Mouse (Mus musculus): ENCODE measurements around the gene Gata3.

Gata3 gene

GRCm38 (mm10) chr2:9874467-9875219 is 15.2 kb downstream of the Gata3 start:
- DNase-seq (ENCODE audit: extremely low read depth, low read depth, low spot score) = no peak

GRCm38 (mm10) chr2:9873757-9874156 is 16.1 kb downstream of the Gata3 start:
- no peak for DNase-seq (ENCODE audit: extremely low read depth, low read depth, low spot score)

- DNase-seq (ENCODE audit: extremely low read depth, low read depth, low spot score) = no peak
Observed at GRCm38 (mm10) chr2:9872682-9873081, 17.2 kb downstream of the Gata3 start.

- no peak for DNase-seq (ENCODE audit: extremely low read depth, low read depth, low spot score)
Observed at GRCm38 (mm10) chr2:9871798-9872197, 18.0 kb downstream of the Gata3 start.

- DNase-seq (ENCODE audit: extremely low read depth, low read depth, low spot score) = no peak
Observed at GRCm38 (mm10) chr2:9871141-9871716, 18.6 kb downstream of the Gata3 start.

- no peak for DNase-seq (ENCODE audit: extremely low read depth, low read depth, low spot score)
Observed at GRCm38 (mm10) chr2:9867092-9867825, 22.6 kb downstream of the Gata3 start.

- no peak for DNase-seq (ENCODE audit: extremely low read depth, low read depth, low spot score)
Observed at GRCm38 (mm10) chr2:9860698-9861097, 29.1 kb downstream of the Gata3 start.

- DNase-seq (ENCODE audit: extremely low read depth, low read depth, low spot score) = no peak
Observed at GRCm38 (mm10) chr2:9855861-9856260, 34.0 kb downstream of the Gata3 start.

GRCm38 (mm10) chr2:9852851-9853576 is 36.8 kb downstream of the Gata3 start:
- no peak for DNase-seq (ENCODE audit: extremely low read depth, low read depth, low spot score)

GRCm38 (mm10) chr2:9835195-9835594 is 54.6 kb downstream of the Gata3 start:
- DNase-seq (ENCODE audit: extremely low read depth, low read depth, low spot score) = no peak

- no peak for DNase-seq (ENCODE audit: extremely low read depth, low read depth, low spot score)
Observed at GRCm38 (mm10) chr2:9833712-9834111, 56.1 kb downstream of the Gata3 start.

- DNase-seq (ENCODE audit: extremely low read depth, low read depth, low spot score) = no peak
Observed at GRCm38 (mm10) chr2:9827624-9828023, 62.2 kb downstream of the Gata3 start.

GRCm38 (mm10) chr2:9820611-9821010 is 69.2 kb downstream of the Gata3 start:
- DNase-seq (ENCODE audit: extremely low read depth, low read depth, low spot score) = no peak

GRCm38 (mm10) chr2:9818177-9818785 is 71.6 kb downstream of the Gata3 start:
- DNase-seq (ENCODE audit: extremely low read depth, low read depth, low spot score) = no peak

Measured in fat pad, adult 2 months (tissue).